Mouse (Mus musculus) limb, embryonic 11.5 days (tissue): ENCODE results near the gene Ppm1l. TPM values are rescaled to one million over a fixed set of nuclear protein-coding genes. Genes with fewer than 3 reads are reported as not detected.

ENCODE experiments used
- ATAC-seq: fragments of 200-750 bp; cut with Nextera tagmentation; 2 replicates; pipeline ENCODE4 v1.8.0; 2017; ENCODE audit warnings: low read depth; ENCODE audit not compliant: insufficient number of reproducible peaks, low FRiP score, low TSS enrichment
- DNase-seq: peaks from one replicate; pipeline ENCODE4 v3.0.0-alpha.2; 2015; ENCODE audit warnings: low spot score
- H3K27ac ChIP-seq: fragments of 300-500 bp; sonication (generic); replicated peaks from 2 replicates; pipeline ENCODE4 v1.5.1; 2014; ENCODE audit warnings: low read depth, mild to moderate bottlenecking, low read length
- H3K27me3 ChIP-seq: fragments of 300-500 bp; sonication (generic); 2 replicates; pipeline ENCODE4 v1.6.1; 2014; ENCODE audit warnings: mild to moderate bottlenecking, low read length, mixed read lengths; ENCODE audit not compliant: control insufficient read depth, insufficient read depth
- H3K36me3 ChIP-seq: fragments of 300-500 bp; sonication (generic); 2 replicates; pipeline ENCODE4 v1.6.1; 2014; ENCODE audit warnings: mild to moderate bottlenecking, low read length, moderate library complexity, mixed read lengths; ENCODE audit not compliant: control insufficient read depth, insufficient read depth
- H3K4me1 ChIP-seq: fragments of 300-500 bp; sonication (generic); 2 replicates; pipeline ENCODE4 v1.6.1; 2014; ENCODE audit warnings: low read length, mixed read lengths; ENCODE audit not compliant: control insufficient read depth, insufficient read depth
- H3K4me2 ChIP-seq: fragments of 300-500 bp; sonication (generic); 2 replicates; pipeline ENCODE4 v1.6.1; 2014; ENCODE audit warnings: low read depth, mild to moderate bottlenecking, moderate library complexity; ENCODE audit not compliant: severe bottlenecking
- H3K4me3 ChIP-seq: fragments of 300-500 bp; sonication (generic); 2 replicates; pipeline ENCODE4 v1.5.1; 2014; ENCODE audit warnings: low read depth, low read length
- H3K9ac ChIP-seq: fragments of 300-500 bp; sonication (generic); 2 replicates; pipeline ENCODE4 v1.6.1; 2014; ENCODE audit warnings: mild to moderate bottlenecking, low read length
- H3K9me3 ChIP-seq: fragments of 300-500 bp; sonication (generic); 2 replicates; pipeline ENCODE4 v1.6.1; 2016; ENCODE audit warnings: low read length; ENCODE audit not compliant: control insufficient read depth
- WGBS: fragments of 180-500 bp; shearing (Covaris S2); extraction: QIAGEN DNeasy Blood & Tissue Kit; methylation state at CpG from one replicate; pipeline ENCODE4 v1.1.7; 2014; 5-methylcytosine and 5-hydroxymethylcytosine counted together
- polyA plus RNA-seq: library from polyadenylated mRNA; unstranded; fragments of >200 nt; fragmentation: Nextera tagmentation; extraction: Ambion mirVana; gene quantifications from 2 replicates; pipeline ENCODE4 v1.2.1, GENCODE M21; 2014

Ppm1l gene
- polyA plus RNA-seq, 1 experiment from 2014 or later, result 10.5 TPM

GRCm38 (mm10) chr3:69319061-69319720 lies 2.5 kb downstream of the Ppm1l start:
- Histone ChIP-seq H3K4me2 (peak overlapping the region; percentile 89), H3K9me3 (no peaks in the 10 kb centered on the region), H3K4me1 (peaks cover 6% of the 10 kb centered on the region), H3K27me3 (no peaks in the 10 kb centered on the region), H3K36me3 (no peaks in the 10 kb centered on the region), H3K9ac (no peak overlapping the region), H3K4me3 (peak overlapping the region; percentile 68), H3K27ac (no peak overlapping the region)
- WGBS, result 84% methylated on average over 6 of the region's 6 CpGs
- DNase-seq (no peak), ATAC-seq (no peak)

DNA sequence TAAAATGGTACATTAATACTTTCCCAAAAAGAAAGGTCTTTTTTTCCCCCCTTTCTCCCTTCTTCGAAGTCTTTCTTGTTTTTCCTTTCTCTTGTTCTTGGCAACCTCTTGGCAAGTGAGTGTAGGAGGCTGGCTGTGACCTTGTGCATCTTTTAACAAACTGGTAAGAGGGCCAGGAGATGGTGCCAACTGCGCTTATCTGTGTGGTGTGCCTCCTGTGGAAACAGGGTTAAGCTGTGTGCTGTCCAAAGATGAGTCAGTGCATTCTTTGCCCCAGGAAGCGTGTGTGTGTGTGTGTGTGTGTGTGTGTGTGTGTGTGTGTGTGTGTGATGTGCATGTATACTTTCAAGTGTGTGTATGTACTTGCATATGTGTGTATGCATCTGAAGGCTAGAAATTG lies 7.3 kb downstream of the Ppm1l start:
- Histone ChIP-seq H3K27me3 (no peaks in the 10 kb centered on the region), H3K9me3 (no peaks in the 10 kb centered on the region), H3K4me3 (no peak overlapping the region), H3K9ac (no peak overlapping the region), H3K27ac (no peak overlapping the region), H3K4me2 (no peak overlapping the region), H3K36me3 (no peaks in the 10 kb centered on the region), H3K4me1 (no peaks in the 10 kb centered on the region)
- DNase-seq, result no peak
- WGBS, result 87% methylated on average over 3 of the region's 3 CpGs
- ATAC-seq, result no peak

- DNase-seq (peak; percentile 61), ATAC-seq (no peak)
- H3K9me3 ChIP-seq, result no peaks in the 10 kb centered on the region
- H3K9ac ChIP-seq, result no peak overlapping the region
- H3K27ac ChIP-seq, result no peak overlapping the region
- no peaks in the 10 kb centered on the region for H3K36me3 ChIP-seq
- H3K27me3 ChIP-seq, result no peaks in the 10 kb centered on the region
- no peak overlapping the region for H3K4me3 ChIP-seq
- WGBS, result 16% methylated on average over 5 of the region's 5 CpGs
- peaks cover 12% of the 10 kb centered on the region for H3K4me1 ChIP-seq
- H3K4me2 ChIP-seq, result no peak overlapping the region
These were observed 13.2 kb downstream of the Ppm1l start for GRCm38 (mm10) chr3:69329910-69330309.

DNA sequence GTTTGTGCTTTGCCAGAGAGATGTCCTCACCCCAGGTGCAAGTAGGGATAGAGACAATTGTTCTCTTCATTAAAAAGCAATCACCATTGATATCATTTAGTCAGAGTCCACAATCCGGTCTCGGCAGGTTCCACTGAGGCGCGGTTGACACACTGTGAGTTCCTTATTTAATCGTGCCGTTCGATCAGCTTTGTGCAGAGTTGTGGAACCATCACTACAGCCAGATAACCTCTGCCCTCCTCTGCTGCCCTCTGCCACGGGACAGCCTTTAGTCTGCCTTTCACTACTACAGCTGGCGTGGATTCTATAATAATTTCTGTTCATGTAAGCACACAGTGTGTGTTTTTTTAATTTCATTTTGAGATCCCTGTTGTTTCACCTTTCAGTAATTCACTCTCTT lies 17.2 kb downstream of the Ppm1l start:
- Histone ChIP-seq H3K4me2 (no peak overlapping the region), H3K36me3 (no peaks in the 10 kb centered on the region), H3K27me3 (no peaks in the 10 kb centered on the region), H3K4me1 (peaks cover 12% of the 10 kb centered on the region), H3K27ac (no peak overlapping the region), H3K9ac (no peak overlapping the region), H3K9me3 (no peaks in the 10 kb centered on the region), H3K4me3 (no peak overlapping the region)
- ATAC-seq, result no peak
- DNase-seq, result no peak
- 79% methylated on average over 9 of the region's 9 CpGs for WGBS

- Histone ChIP-seq H3K4me1 (no peaks in the 10 kb centered on the region), H3K9ac (no peak overlapping the region), H3K27me3 (no peaks in the 10 kb centered on the region), H3K36me3 (no peaks in the 10 kb centered on the region), H3K27ac (no peak overlapping the region), H3K9me3 (no peaks in the 10 kb centered on the region), H3K4me3 (no peak overlapping the region), H3K4me2 (no peak overlapping the region)
- 67% methylated on average over 1 of the region's 1 CpGs for WGBS
- ATAC-seq (no peak), DNase-seq (no peak)
These were observed 23.8 kb downstream of the Ppm1l start for GRCm38 (mm10) chr3:69340486-69340885.

DNA sequence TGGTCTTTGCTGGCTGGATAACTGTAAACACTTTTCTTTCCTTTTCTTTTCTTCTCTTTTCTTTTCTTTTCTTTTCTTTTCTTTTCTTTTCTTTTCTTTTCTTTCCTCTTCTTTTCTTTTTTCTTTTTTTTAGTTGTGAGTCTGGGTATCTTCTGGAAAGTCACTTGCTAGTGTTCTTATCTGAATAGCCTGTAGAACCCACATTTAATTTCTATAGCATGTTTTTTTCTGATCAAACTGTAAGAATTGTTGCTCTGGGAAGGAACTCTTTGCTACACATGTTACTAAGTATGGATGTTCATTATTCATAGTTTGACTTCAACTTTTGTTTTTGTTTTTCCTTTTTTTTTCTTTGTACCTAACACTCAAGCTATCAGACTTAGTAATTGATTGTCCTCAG lies 24.3 kb downstream of the Ppm1l start:
- ATAC-seq, result no peak

DNA sequence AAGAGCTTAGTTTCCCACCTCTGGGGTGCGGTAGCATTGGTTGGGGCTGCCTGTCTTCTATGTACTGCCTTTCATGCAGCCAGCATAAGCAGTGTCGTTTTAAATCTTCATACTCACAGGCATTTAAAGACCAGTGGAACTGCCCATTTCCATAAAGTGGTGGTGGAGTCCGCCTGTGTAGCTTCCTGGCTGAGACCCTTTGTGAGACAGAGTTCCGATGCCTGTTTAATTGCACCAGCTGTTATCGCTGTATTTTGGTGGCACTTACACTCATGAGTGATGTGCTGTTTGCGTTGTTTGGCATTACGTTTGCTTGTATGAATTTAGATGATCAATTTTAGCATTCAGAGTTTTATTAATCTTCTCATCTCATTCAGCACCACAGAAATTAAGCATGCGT lies 24.9 kb downstream of the Ppm1l start:
- no peaks in the 10 kb centered on the region for H3K9me3 ChIP-seq
- H3K36me3 ChIP-seq, result no peaks in the 10 kb centered on the region
- ATAC-seq (no peak), DNase-seq (no peak)
- no peak overlapping the region for H3K9ac ChIP-seq
- WGBS, result 65% methylated on average over 8 of the region's 8 CpGs
- no peak overlapping the region for H3K27ac ChIP-seq
- H3K27me3 ChIP-seq, result no peaks in the 10 kb centered on the region
- no peak overlapping the region for H3K4me2 ChIP-seq
- no peaks in the 10 kb centered on the region for H3K4me1 ChIP-seq
- H3K4me3 ChIP-seq, result no peak overlapping the region

More for the DNA sequence above, 24.3 kb downstream of the Ppm1l start:
- no peak overlapping the region for H3K27ac ChIP-seq
- no peaks in the 10 kb centered on the region for H3K27me3 ChIP-seq
- no peak overlapping the region for H3K9ac ChIP-seq
- no peaks in the 10 kb centered on the region for H3K4me1 ChIP-seq
- H3K4me2 ChIP-seq, result no peak overlapping the region
- H3K9me3 ChIP-seq, result no peaks in the 10 kb centered on the region
- H3K36me3 ChIP-seq, result no peaks in the 10 kb centered on the region
- no peak for DNase-seq
- H3K4me3 ChIP-seq, result no peak overlapping the region

DNA sequence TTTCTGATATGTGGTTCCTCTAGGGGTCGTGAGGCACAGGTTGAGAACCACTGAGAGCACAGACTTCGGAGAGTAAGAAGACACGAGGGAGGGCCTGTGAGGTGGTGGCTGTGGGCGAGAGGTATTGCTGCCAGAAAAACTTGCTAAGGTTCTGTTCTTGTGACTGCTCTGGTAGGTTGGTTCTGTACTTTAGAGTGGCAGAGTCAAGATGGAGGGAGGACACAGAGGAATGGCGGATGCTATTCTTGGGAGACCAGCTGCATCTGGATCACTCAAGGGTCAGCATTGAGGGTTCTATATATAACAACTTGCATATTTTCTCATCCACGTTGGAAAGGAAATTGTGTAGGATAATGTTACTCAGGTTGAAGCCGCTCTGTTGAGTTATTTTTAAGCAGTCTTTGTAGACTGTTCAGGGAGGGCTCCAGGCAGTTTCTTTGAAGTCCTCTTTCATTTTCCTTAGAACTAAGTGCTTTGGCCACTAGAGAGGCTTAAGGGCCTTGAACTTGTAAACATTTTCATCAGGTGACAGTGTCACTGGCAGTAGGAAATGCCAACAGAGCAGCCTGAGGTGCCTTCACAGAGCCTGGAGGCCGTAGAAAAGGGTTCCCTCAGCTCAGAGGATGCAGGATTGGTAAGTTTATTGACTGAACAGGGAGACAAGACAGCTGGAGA lies 25.7 kb downstream of the Ppm1l start:
- H3K27me3 ChIP-seq, result no peaks in the 10 kb centered on the region
- DNase-seq, result no peak
- no peak for ATAC-seq
- H3K4me3 ChIP-seq, result no peak overlapping the region
- H3K4me1 ChIP-seq, result no peaks in the 10 kb centered on the region
- no peaks in the 10 kb centered on the region for H3K9me3 ChIP-seq
- H3K27ac ChIP-seq, result no peak overlapping the region
- H3K9ac ChIP-seq, result no peak overlapping the region
- 73% methylated on average over 8 of the region's 8 CpGs for whole genome bisulfite sequencing
- no peaks in the 10 kb centered on the region for H3K36me3 ChIP-seq
- H3K4me2 ChIP-seq, result no peak overlapping the region

DNA sequence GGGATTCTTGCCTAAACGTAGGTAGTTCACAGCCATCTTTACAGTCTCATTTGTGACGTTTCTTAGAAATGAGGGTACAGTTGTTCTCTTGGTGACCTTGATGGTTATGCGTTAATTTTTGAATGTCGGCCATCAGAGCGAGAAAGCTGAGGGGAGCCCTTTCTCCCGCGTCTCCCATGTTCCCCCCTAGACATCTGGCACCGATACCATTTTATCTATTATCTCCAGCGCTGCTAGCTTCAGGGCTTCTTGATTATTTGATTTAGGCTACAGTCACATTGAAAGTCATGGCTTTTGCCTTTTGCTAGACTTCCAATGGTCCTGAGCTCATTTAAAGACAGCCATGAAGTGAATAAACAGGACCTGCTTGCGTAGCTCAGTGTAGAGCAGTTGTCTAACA lies 26.5 kb downstream of the Ppm1l start:
- ATAC-seq (no peak), DNase-seq (no peak)
- no peak overlapping the region for H3K27ac ChIP-seq
- no peaks in the 10 kb centered on the region for H3K4me1 ChIP-seq
- no peaks in the 10 kb centered on the region for H3K27me3 ChIP-seq
- H3K4me3 ChIP-seq, result no peak overlapping the region
- no peak overlapping the region for H3K4me2 ChIP-seq
- 83% methylated on average over 10 of the region's 10 CpGs for WGBS
- no peaks in the 10 kb centered on the region for H3K36me3 ChIP-seq
- no peak overlapping the region for H3K9ac ChIP-seq
- H3K9me3 ChIP-seq, result no peaks in the 10 kb centered on the region
